Mouse (Mus musculus) regulatory T cell (primary cell): Measurements from ENCODE around the gene Usf3.

Experiments
- in situ Hi-C: fragments of 300-600 bp; cut with MboI, MseI; formaldehyde crosslinking; loops from one replicate; pipeline ENCODE4 v1.15.1; 2025; ENCODE audit warnings: high pct_unique_total_duplicates

Gene Usf3

GRCm38 (mm10) chr16:44226706-44227291 is 53.8 kb downstream of the Usf3 start:
- in situ Hi-C loops, result no loop called here

DNA sequence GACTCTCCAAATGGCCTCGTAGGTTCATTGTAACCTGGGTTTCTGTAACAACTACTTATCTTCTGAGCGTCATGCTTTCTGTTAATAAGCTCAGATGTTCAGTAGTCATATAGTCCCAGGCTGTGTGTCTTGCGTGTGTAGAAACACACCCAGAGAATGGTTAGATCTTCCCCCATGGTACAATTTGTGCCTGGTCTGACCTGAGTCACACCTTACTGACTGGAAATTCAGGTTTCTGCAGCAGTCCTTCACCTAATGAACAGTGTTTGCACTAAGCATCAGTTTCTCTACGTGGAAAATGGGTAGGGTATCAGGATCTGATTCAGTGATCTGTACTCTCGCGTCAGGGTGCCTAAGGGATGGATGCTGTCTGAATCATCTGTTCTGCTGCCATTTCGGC is 60.0 kb downstream of the Usf3 start:
- in situ Hi-C loops, result no loop called here

GRCm38 (mm10) chr16:44237836-44238235 is 64.8 kb downstream of the Usf3 start:
- in situ Hi-C loops, result no loop called here

- in situ Hi-C loops, result no loop called here
These were observed 65.8 kb downstream of the Usf3 start for GRCm38 (mm10) chr16:44238835-44239263.

DNA sequence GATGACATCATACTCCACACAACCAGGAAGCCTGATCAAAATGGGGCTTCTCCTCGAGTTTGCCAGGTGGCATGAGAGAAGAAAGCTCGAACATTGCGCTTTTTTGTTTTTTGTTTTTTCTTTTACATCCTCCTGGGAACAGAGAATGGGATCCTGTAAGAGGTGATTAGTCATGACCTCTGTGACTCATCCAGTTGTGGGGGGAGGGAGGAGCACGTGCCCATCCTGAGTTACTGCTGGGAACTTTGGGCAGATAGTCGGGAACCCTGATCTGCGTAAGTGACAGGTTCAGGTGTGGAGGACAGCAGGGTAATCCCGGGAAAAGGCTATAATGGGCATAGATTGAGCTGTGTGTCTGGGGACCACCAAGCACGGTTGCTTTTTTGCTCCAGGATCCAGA is 67.4 kb downstream of the Usf3 start:
- in situ Hi-C loops, result loop anchor here (5.0 kb wide), 1 partner anchor 122 kb away; no protein-coding TSS in a partner anchor

DNA sequence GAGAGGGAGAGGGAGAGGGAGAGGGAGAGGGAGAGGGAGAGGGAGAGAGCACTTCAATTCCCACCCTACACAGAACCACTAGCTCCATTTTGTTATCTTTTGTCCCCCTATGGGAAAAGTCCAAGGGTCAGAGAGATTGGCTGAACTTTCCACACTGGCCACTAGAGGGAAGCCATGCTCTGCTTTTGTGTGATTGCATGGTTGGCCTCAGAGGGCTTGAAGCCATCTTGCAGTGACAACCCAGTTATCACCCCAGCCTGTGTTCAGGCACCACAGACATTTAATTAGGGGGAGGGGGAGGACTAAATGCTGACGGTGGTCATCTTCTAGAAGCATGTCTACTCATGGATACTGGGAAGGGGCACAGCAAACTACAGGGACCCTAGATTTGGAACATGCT is 69.6 kb downstream of the Usf3 start:
- in situ Hi-C loops, result loop anchor here (5.0 kb wide), 1 partner anchor 120 kb away; no protein-coding TSS in a partner anchor

DNA sequence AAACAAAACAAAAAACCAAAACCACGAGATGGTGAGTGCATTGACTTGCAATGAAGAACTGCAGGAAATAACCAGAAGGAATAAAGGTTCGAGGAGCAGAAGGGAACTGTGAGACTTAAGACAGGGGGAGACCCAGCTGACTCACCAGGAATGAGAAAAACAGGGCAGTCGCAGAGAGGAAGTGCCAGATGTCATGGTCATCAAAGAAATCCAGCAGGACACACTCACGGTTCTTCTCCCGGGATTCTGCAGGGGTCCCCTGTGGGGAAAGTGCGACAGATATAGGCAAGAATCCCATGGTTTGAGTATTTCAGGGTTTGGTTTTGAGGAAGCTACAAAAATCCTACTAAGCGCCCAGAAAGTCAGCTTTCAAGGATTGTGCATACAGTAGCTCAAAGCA is 70.3 kb downstream of the Usf3 start:
- in situ Hi-C loops, result loop anchor here (5.0 kb wide), 1 partner anchor 119 kb away; no protein-coding TSS in a partner anchor

DNA sequence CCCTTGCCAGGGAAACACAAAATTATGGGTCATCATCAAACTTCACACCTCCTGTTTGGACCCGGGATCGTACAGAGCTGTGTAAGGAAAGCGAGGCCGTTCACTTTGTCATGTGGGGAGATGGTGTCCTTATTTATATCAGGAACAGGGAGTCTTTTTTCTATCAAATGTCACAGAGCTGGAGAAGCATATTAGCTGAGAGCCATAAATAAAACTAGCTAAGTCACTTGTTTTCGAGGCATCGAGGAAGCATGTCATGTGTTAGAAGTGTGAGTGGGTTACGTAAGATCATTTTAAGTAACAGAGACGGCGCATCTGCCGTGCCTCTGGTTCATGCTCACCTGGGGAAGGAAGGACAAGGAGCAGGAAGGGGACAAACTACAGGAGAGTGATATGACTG is 76.9 kb downstream of the Usf3 start:
- in situ Hi-C loops, result no loop called here

DNA sequence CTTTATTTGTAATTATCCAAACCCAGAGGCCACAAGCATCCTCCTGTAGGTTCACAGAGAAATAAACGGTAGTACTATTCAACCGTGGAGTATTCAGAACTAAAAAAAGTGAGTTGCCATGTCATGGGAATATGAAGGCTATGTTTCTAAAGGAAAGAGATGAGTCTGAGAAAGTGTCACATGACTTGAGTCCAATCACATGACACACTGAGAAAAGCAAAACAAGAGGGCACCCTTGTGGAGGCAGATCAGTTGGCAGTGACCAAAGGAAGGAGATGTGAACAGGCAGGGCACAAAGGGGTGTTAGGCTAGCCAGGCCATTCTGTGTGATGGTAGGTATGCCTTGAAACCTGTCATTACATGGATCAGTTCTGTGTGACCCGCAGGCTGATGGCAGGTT is 79.7 kb downstream of the Usf3 start:
- in situ Hi-C loops, result no loop called here

DNA sequence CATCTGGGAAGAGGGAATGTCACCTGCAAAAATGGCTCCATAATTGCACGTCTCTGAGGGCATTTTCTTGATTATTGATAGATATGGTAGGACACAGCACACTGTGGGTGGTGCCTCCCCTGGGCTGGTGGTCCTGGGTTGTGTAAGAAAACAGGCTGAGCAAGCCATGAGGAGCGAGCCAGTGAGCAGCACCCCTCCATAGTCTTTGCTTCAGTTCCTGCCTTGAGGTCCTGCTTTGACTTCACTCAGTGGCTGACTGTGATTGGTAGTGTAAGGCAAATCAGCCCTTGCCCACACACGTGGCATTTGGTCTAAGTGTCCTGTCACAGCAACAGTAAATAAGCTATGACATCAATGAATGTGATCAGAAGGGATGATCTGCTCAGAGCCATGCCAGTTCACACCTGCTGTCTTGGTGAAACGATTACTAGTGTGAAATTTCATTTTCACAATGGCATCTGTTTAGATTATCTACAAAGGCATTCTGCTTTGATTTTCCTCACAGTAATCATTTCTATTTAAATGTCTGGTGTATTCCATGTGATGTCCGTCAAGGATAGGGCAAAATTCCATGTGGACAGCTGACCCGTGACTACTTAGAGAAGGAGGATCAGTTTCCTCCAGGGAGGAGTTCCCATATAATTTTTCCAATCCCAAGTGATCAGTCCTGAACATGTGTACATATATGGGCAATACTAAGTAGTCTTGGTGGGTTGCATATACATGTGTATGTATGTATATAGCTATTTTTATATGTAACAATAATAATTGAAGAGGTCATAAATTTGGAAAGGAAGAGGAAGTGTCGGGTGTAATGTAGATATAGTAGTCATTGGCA is 81.0 kb downstream of the Usf3 start:
- in situ Hi-C loops, result no loop called here

DNA sequence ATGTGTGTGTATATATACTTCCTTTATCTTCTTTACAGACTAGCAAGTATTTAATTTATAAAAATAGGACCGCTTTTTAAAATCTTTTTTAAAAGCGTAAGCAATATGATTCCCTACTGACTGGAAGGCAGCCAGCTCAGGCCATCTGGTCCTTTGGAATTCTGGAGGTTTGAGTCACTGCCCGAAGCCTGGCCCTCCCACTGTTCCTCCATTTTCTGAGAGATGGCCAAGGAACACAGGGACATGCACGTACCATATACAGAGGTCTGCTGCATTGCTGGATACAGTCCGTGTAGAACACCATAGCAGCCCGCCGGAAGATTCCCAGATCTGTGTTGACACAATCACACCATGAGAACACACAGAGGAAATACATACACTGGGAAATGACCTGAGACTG is 81.7 kb downstream of the Usf3 start:
- in situ Hi-C loops, result no loop called here

DNA sequence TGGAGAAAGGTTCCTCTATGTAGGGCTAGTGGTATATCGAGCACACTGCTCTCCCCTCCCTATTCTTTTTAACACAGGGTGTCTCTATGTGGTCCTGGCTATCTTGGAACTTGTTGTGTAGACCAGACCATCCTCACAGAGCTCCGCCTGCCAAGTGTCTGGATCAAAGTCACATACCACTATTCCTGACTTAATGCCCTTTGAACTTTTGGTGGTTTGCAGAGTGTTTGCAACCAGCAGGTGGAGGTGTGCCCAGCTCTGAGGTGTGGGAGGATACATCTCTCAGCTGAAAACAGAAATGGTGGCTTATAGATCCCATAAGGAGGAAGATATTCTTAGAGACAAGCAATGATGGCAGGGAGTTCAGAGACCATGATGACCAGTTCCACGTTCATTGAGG is 84.4 kb downstream of the Usf3 start:
- in situ Hi-C loops, result no loop called here

DNA sequence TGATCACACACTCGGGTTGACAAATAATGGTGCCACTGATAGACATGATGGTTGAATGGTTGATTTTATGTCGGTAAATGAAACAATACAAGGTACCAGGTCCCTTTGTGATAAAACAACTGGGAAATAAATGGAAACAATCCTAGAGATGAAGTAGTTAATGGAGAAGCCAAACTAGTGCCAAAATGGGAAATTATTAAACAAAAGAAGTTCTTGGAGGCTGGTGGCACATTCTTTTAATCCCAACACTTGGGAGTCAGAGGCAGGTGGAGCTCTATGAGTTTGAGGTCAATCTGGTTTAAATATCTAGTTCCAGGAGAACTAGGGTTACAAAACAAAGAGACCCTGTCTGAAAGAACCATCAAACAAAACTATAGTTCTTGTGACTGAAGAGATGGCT is 91.9 kb downstream of the Usf3 start:
- in situ Hi-C loops, result no loop called here

DNA sequence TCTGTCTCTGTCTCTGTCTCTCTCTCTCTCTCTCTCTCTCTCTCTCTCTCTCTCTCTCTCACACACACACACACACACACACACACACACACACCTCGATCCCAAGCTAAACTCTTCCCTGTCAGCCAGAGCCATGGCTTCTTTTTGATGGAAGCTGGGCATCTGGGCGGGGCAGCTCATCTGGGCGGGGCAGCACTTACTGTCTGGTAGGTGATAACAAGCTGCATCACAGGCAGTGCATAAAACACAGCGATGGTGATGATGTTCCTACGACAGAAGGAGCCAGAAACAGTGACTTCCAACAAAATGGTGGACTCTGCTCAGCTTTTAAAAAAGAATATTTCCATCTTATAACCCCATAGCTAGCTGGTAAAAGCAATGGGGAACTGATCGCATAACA is 92.5 kb downstream of the Usf3 start:
- in situ Hi-C loops, result no loop called here

GRCm38 (mm10) chr16:44268541-44269215 is 95.6 kb downstream of the Usf3 start:
- in situ Hi-C loops, result no loop called here

- in situ Hi-C loops, result no loop called here
These were observed 96.5 kb downstream of the Usf3 start for GRCm38 (mm10) chr16:44269578-44269977.

GRCm38 (mm10) chr16:44270606-44271005 is 97.6 kb downstream of the Usf3 start:
- in situ Hi-C loops, result no loop called here

- in situ Hi-C loops, result no loop called here
These were observed 98.5 kb downstream of the Usf3 start for GRCm38 (mm10) chr16:44271371-44272038.
